Mouse (Mus musculus) neural tube, embryonic 15.5 days (tissue): ENCODE results near the gene Rsph3b. TPM values are rescaled to one million over a fixed set of nuclear protein-coding genes. Genes with fewer than 3 reads are reported as not detected.
"Not testable (repeated sequence)": the region's sequence is repeated elsewhere in the genome, so short reads cannot be mapped to it uniquely, and the experiment has no call there.

Source experiments
- ATAC-seq: fragments of 200-750 bp; cut with Nextera tagmentation; 2 replicates; pipeline ENCODE4 v1.8.0; 2017; ENCODE audit warnings: mild to moderate bottlenecking, moderate TSS enrichment, moderate library complexity; ENCODE audit not compliant: low FRiP score
- H3K27ac ChIP-seq: fragments of 300-500 bp; sonication (generic); replicated peaks from 2 replicates; pipeline ENCODE4 v1.5.1; 2015; ENCODE audit warnings: mild to moderate bottlenecking, inconsistent platforms
- H3K27me3 ChIP-seq: fragments of 300-500 bp; sonication (generic); replicated peaks from 2 replicates; pipeline ENCODE4 v1.6.1; 2015; ENCODE audit warnings: inconsistent platforms
- H3K36me3 ChIP-seq: fragments of 300-500 bp; sonication (generic); 2 replicates; pipeline ENCODE4 v1.6.1; 2015; ENCODE audit warnings: inconsistent platforms
- H3K4me1 ChIP-seq: fragments of 300-500 bp; sonication (generic); 2 replicates; pipeline ENCODE4 v1.6.1; 2015; ENCODE audit warnings: inconsistent platforms
- H3K4me2 ChIP-seq: fragments of 300-500 bp; sonication (generic); 2 replicates; pipeline ENCODE4 v1.6.1; 2015; ENCODE audit warnings: inconsistent platforms, mild to moderate bottlenecking, moderate library complexity
- H3K4me3 ChIP-seq: fragments of 300-500 bp; sonication (generic); replicated peaks from 2 replicates; pipeline ENCODE4 v1.5.1; 2015; ENCODE audit warnings: mild to moderate bottlenecking, inconsistent platforms
- H3K9ac ChIP-seq: fragments of 300-500 bp; sonication (generic); replicated peaks from 2 replicates; pipeline ENCODE4 v1.6.1; 2015; ENCODE audit warnings: mild to moderate bottlenecking, inconsistent platforms
- H3K9me3 ChIP-seq: fragments of 300-500 bp; sonication (generic); replicated peaks from 2 replicates; pipeline ENCODE4 v1.6.1; 2016; ENCODE audit warnings: inconsistent platforms
- WGBS: fragments of 180-500 bp; shearing (Covaris S2); methylation state at CpG from one replicate; pipeline ENCODE4 v1.1.7; 2015; ENCODE audit warnings: mixed read lengths; 5-methylcytosine and 5-hydroxymethylcytosine counted together
- polyA plus RNA-seq: library from polyadenylated mRNA; unstranded; fragments of >200 nt; fragmentation: Nextera tagmentation; extraction: Ambion mirVana; gene quantifications from 2 replicates; pipeline ENCODE4 v1.2.1, GENCODE M21; 2015

Gene Rsph3b
- polyA plus RNA-seq, 1 experiment from 2014 or later = 56.4 TPM

DNA sequence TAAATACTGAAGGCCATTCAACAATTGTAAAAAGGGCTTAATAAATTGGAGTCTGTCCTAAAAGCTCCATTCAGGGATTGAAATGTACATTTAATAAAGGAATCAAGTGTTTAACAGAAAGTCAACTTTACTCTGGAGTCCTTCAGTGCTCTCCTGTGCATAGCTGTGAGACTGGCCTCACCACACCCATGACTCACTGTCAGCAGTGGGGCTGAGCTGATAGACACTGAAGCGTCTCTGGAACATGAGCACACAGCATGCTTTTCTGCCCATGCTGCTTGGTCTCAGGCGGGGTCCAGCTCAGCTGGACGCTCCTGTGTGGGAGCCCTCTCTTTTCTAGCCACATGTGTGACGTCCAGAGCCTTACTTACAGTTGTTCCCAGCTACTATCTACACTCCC lies 5.9 kb downstream of the Rsph3b start:
- no CpG with 5 or more reads among the region's 4 CpGs for WGBS
- H3K36me3 ChIP-seq, H3K9ac ChIP-seq, H3K4me2 ChIP-seq, ATAC-seq, H3K4me3 ChIP-seq, H3K9me3 ChIP-seq, H3K4me1 ChIP-seq, H3K27ac ChIP-seq, H3K27me3 ChIP-seq: not testable (repeated sequence)

DNA sequence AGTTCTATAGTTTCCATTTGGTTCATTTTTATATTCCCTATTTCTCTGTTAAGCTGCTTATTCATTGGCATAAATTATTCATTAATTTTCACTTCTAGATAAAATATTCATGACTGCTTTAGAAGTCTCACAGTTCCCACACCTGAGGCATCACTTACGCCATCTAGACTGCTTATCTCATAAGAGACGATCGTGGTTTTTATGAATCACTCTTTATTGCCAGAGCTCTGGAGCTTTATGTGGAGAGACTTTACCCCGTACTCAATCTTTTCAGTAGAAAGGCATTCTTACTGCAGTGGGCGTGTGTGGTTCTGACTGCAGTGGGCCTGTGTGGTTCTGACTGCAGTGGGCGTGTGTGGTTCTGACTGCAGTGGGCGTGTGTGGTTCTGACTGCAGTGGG lies 16.9 kb downstream of the Rsph3b start:
- not testable (repeated sequence) for ATAC-seq, H3K4me3 ChIP-seq, H3K36me3 ChIP-seq, H3K27me3 ChIP-seq, H3K9me3 ChIP-seq, H3K4me2 ChIP-seq, H3K9ac ChIP-seq, H3K27ac ChIP-seq, H3K4me1 ChIP-seq
- 83% methylated on average over 7 of the region's 7 CpGs for WGBS

DNA sequence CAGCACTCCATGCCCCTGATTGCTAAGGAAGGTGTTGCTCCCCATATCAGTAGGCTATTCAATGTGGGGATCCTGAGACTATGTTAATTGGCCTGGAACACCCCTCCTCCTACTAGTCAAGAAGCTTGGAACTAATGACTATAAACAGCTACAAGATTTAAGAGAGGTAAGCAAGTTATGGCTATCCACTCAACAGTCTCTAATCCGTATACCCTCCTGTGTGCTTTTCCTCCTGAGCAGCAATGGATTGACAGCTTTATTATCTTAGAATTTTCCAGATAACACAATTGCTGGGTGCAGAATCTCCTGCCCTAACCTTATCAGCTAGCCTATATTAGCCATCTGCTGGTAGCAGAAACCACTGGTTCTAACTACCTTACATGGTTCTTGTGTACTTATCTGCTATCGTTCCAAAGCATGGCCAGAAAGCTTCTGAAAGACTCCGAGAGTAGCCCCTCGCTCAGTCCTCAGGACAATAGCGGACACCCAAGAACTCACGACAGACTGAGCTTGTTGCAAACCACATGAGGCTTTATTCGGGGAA lies 28.1 kb downstream of the Rsph3b start:
- not testable (repeated sequence) for ATAC-seq

DNA sequence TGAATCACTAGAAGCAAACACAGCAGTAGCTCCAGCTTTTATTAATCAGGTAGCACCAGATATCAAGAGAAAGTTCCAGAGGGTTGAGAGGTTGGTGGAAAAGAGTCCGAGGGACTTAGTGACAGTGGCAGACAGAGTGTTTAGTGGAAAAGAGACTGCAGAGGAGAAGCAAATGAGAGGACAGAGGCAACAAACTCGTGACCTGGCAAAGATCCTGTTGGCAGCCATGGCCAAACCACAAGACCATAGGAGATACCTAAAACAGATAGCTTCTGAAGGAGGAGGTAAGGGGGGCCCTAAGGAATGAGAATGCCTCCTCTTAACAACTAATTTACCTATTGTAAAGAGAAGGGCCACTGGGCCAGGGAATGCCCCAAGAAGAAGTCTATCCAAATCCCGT lies 29.1 kb downstream of the Rsph3b start:
- not testable (repeated sequence) for ATAC-seq, H3K4me3 ChIP-seq, H3K9me3 ChIP-seq, H3K4me1 ChIP-seq, H3K9ac ChIP-seq, H3K4me2 ChIP-seq, H3K27ac ChIP-seq, H3K36me3 ChIP-seq, H3K27me3 ChIP-seq
- WGBS = 88% methylated on average over 3 of the region's 3 CpGs

More for the DNA sequence above, 28.1 kb downstream of the Rsph3b start:
- not testable (repeated sequence) for H3K27me3 ChIP-seq, H3K4me3 ChIP-seq, H3K9ac ChIP-seq, H3K36me3 ChIP-seq, H3K27ac ChIP-seq, H3K4me2 ChIP-seq, H3K9me3 ChIP-seq, H3K4me1 ChIP-seq
- 94% methylated on average over 7 of the region's 7 CpGs for WGBS

DNA sequence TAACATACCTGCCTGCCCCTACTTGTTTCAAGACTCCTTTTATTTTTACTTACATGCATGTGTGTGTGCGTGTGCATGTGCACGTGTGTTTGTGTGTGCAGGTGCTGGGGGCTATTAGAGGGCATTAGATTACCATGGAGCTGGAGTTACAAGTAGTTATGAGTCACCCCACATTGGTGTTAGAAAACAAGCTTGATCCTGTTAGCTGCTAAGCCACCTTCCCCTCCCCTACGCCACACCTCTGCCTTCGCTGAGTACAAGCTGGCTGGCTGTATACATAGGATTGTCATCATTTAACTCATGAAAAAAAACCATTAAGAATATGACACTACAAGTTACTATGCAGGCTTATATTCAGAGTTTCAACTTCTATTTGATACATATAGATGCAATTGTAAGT lies 33.2 kb downstream of the Rsph3b start:
- H3K4me2 ChIP-seq, H3K27ac ChIP-seq, H3K27me3 ChIP-seq, H3K4me1 ChIP-seq, H3K9ac ChIP-seq, ATAC-seq, H3K4me3 ChIP-seq, H3K36me3 ChIP-seq, H3K9me3 ChIP-seq: not testable (repeated sequence)
- 100% methylated on average over 3 of the region's 4 CpGs for WGBS

DNA sequence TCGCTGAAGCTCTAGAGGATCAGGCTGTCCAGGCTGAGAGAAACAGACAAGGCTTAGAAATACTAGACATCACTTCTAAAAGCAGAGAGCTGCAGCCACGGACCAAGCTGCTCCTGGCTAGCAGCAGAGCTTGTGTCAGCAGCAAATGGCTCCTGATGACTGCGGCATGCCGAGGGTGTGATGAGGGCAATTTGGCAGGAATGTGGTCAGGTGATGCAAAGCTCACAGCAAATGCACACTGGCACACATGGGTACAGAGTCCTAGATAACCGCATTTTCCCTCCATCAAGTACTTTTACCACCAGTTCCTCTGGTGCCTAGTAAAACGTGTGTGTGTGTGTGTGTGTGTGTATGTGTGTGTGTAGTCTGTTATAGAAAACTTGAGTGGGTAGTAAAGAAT lies 34.4 kb downstream of the Rsph3b start:
- not testable (repeated sequence) for H3K9ac ChIP-seq, H3K4me2 ChIP-seq, H3K36me3 ChIP-seq, H3K4me3 ChIP-seq, ATAC-seq, H3K4me1 ChIP-seq, H3K27ac ChIP-seq, H3K9me3 ChIP-seq, H3K27me3 ChIP-seq
- 69% methylated on average over 2 of the region's 6 CpGs for WGBS

DNA sequence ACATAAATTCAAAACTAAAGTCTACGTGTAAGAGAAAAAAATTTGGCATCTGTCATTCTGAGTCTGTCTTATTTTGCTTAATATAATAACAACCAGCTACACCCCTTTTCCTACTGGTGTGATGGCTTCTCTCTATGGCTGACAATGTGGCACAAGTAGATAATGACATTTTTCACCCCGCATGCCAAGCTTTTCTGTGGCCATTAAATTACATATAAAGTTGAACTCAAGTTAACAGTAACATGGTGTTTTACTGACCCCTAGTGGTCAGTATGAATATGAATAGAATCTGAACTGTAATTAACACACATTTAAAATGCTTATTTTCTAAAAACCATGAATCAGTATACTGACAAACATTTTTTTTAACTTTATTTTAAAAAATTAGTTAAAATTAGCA lies 48.1 kb downstream of the Rsph3b start:
- WGBS = 64% methylated on average over 1 of the region's 2 CpGs
- H3K4me3 ChIP-seq, H3K9me3 ChIP-seq, H3K36me3 ChIP-seq, H3K9ac ChIP-seq, H3K4me1 ChIP-seq, H3K4me2 ChIP-seq, H3K27ac ChIP-seq, ATAC-seq, H3K27me3 ChIP-seq: not testable (repeated sequence)

DNA sequence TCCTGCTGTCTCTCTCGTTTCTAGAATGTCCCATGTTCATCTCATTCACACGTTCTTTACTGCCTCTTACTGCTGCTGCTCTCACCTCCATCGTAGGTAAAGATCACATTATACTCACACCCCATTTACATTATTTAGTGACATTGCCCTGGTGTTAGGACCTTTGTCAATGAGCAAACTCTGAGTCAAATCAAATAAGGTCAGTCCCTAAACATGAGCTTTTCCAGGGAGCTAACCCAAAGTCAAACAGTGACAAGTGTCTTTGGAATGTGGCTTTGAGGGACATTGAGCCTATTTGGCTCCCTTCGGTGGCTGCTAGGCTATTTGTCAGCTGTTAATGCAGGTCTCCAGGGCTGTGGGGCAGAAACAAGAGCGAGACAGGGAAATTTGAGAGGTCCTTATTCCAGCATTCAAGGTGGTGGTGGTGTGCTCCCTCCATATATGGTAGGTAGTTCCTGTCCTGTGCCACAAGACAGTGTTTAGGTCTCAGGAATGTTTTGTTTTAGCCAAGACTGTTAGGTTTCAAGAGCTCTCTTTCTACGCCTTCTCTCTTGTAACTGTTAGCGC lies 50.4 kb downstream of the Rsph3b start:
- H3K36me3 ChIP-seq, H3K4me2 ChIP-seq, H3K27ac ChIP-seq, H3K27me3 ChIP-seq, H3K4me1 ChIP-seq, ATAC-seq, H3K9me3 ChIP-seq, H3K4me3 ChIP-seq, H3K9ac ChIP-seq: not testable (repeated sequence)
- 74% methylated on average over 7 of the region's 7 CpGs for WGBS

DNA sequence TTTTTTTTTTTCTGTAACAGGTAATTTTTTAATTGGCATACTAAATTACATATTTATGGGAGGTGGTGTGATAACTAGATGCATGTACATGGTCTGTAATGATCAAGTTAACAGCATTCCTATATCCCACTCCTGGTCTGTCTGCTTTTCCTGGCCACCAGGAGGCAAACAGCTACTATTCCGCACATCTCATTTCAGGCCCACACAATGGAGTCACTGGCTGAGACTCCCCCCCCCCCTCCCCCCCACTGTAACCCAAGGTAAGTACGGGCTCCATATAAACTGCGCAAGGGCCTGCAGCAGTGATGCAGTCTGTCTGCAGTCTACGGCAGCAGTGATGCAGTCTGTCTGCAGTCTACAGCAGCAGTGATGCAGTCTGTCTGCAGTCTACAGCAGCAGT lies 51.7 kb downstream of the Rsph3b start:
- Histone ChIP-seq H3K4me2 (no peak overlapping the region), H3K27ac (no peak overlapping the region), H3K36me3 (no peaks in the 10 kb centered on the region), H3K9ac (no peak overlapping the region), H3K4me3 (no peak overlapping the region), H3K27me3 (no peaks in the 10 kb centered on the region), H3K4me1 (no peaks in the 10 kb centered on the region), H3K9me3 (no peaks in the 10 kb centered on the region)
- WGBS = 59% methylated on average over 4 of the region's 4 CpGs
- no peak for ATAC-seq

DNA sequence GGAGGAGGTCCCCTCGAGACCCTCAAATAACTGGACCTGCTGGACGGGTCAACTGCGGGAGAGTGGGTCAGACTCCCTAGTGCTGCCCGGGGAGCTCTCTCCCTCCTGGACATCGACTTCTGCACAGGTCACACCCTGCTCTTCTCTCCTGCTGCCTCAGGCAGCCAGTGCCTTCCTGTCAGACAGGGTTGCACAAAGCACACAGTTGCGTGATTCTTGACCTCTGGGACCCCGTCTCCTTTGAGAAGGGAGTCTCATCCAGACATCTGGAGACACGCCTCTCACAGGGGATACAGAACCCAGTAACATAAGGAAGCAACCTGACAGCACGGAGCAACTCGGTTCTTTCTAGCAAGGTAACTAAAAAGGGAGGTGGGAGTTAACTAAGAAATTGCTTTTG lies 55.1 kb downstream of the Rsph3b start:
- Histone ChIP-seq H3K36me3 (no peaks in the 10 kb centered on the region), H3K9ac (no peak overlapping the region), H3K4me3 (no peak overlapping the region), H3K27ac (no peak overlapping the region), H3K4me1 (no peaks in the 10 kb centered on the region), H3K4me2 (no peak overlapping the region), H3K27me3 (no peaks in the 10 kb centered on the region), H3K9me3 (no peaks in the 10 kb centered on the region)
- 85% methylated on average over 10 of the region's 10 CpGs for WGBS
- no peak for ATAC-seq

DNA sequence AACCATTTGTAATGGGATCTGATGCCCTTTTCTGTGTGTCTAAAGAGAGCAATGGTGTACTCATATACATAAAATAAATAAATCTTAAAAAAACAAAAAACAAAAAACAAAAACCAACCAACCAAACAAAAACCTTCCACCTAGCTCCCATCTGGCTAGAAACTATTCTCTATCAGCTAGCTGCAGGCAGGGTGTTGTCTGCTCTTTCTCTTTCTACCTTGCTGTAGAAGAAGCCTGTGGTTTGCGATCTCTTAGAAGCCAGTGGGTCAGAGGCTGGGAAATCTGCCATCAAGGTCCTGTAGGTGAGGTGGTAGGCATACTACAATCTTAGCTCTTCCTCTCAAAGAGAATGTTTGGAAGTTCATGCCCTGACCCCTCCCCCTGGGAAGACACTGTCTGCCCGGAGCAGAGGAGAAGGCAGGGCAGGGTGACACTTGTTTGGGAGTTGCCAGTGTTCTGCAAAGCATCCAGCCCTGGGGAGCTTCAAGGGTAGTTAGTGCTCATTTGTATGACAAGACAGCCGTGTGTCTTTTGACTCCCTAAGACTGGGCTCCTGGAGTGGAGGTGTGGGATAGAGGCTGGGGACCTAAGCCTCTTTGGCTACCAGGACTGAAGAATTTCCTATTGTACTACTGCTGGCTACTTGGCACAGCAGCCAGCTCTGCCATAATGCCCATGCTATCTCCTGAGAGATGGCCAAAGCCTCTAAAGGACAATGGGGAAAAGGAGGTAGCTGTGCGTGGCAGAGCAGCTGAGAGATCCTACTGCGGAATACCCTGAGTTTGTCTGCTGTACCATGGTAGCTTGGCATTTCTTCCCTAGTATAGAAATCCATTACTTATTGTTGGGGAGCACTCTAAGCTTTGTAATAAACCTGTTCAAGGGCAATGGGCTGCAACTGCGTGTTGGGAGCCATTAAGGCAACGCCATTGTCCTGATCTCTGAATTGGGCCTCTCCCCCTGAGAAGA lies 56.2 kb downstream of the Rsph3b start:
- no peaks in the 10 kb centered on the region for H3K27me3 ChIP-seq
- no peak overlapping the region for H3K9ac ChIP-seq
- H3K27ac ChIP-seq = no peak overlapping the region
- no peak overlapping the region for H3K4me3 ChIP-seq
- no peaks in the 10 kb centered on the region for H3K9me3 ChIP-seq
- no peak overlapping the region for H3K4me2 ChIP-seq
- WGBS = 48% methylated on average over 7 of the region's 7 CpGs
- H3K36me3 ChIP-seq = no peaks in the 10 kb centered on the region
- H3K4me1 ChIP-seq = no peaks in the 10 kb centered on the region
- ATAC-seq = no peak

DNA sequence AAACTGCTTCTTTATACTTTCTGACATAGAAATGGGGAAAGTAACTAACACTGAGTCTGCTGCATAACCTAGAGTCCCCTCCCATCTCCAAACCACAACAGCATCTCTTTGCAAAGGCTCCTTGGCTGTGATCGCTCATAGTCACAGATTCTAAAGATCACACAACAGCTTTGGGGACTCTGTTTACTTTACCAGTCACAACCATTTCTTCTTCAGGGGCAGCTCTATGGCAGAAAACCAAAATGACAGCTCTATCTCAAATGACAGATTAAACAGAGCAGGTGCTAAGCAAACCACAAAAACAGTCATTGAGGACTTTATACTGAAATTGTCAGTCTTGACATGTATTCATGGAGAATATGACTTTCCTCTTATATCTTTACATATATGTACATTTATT lies 62.0 kb downstream of the Rsph3b start:
- WGBS = 95% methylated on average over 1 of the region's 1 CpGs
- H3K4me3 ChIP-seq = no peak overlapping the region
- H3K36me3 ChIP-seq = no peaks in the 10 kb centered on the region
- H3K4me2 ChIP-seq = no peak overlapping the region
- H3K9me3 ChIP-seq = no peaks in the 10 kb centered on the region
- no peaks in the 10 kb centered on the region for H3K4me1 ChIP-seq
- H3K27me3 ChIP-seq = no peaks in the 10 kb centered on the region
- ATAC-seq = no peak
- no peak overlapping the region for H3K27ac ChIP-seq
- H3K9ac ChIP-seq = no peak overlapping the region
